In the genomic region with DNA sequence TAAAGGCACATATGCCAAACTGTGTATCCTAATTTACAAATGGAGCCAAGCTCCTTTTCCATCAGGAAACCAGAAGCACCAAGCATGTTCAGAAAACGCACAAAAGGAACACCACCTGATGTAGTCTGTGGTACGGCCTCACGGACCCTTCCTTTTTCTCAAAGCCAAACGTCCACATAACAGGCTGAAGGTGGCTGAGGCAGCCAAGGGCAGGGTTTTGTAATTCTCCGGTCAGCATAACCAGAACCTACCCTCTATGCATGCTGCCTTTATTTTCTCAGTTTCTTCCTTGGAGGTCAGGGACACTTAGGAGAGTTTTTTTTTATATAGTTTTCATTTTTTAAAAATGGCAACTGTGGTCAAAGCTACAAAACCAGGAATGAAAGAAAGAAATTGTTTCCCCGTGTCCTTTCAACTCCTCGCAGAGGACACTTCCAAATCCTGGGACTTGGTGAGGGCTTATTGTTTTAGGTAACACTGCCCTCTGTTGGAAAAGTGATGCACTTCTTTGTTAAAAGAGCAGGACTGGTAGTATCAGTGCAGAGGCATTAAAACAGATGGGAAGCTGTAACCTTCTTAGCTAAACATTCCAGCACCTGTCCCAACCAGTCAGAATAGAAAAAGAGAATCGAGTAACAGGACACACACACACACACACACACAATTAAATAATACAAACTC, we compare ENCODE assay signal across 8 mouse cellular contexts.
A peak's percentile ranks its signal among the peaks of the same experiment; 100 is the strongest.
DNase-seq lines count a peak whose midpoint lies in the region; ATAC-seq and TF ChIP-seq lines count a peak whose summit lies in the region.

No protein-coding gene starts in this region.

- no peak overlapping the region for H3K4me2 ChIP-seq in heart, embryonic 12.5 days
- no peak overlapping the region for H3K4me2 ChIP-seq in midbrain, embryonic 14.5 days (ENCODE audit: low read length)

- TF ChIP-seq POLR2A in heart, adult 2 months (IDR thresholded peaks at IDR 0.05; ENCODE audit: insufficient read depth, low read depth, low read length), result no peak

- no peaks in the 10 kb centered on the region for H3K9me3 ChIP-seq in heart, embryonic 12.5 days (replicated peaks)
- no peaks in the 10 kb centered on the region for H3K9me3 ChIP-seq in midbrain, embryonic 14.5 days (ENCODE audit: control insufficient read depth, low read length)

- no peaks in the 10 kb centered on the region for H3K4me1 ChIP-seq in heart, adult 2 months (ENCODE audit: control insufficient read depth, insufficient read depth, low read length)
- H3K4me1 ChIP-seq in heart, embryonic 12.5 days (replicated peaks), result no peaks in the 10 kb centered on the region
- H3K4me1 ChIP-seq in midbrain, embryonic 14.5 days (ENCODE audit: control insufficient read depth, insufficient read depth, low read length), result no peaks in the 10 kb centered on the region

- H3K27me3 ChIP-seq in heart, adult 2 months (ENCODE audit: control insufficient read depth, insufficient read depth, low read length), result no peaks in the 10 kb centered on the region
- no peaks in the 10 kb centered on the region for H3K27me3 ChIP-seq in heart, embryonic 12.5 days (replicated peaks)
- no peaks in the 10 kb centered on the region for H3K27me3 ChIP-seq in midbrain, embryonic 14.5 days (ENCODE audit: control insufficient read depth, insufficient read depth, low read length)

- H3K36me3 ChIP-seq in heart, adult 2 months (ENCODE audit: control insufficient read depth, insufficient read depth, low read length), result no peaks in the 10 kb centered on the region
- H3K36me3 ChIP-seq in heart, embryonic 12.5 days, result no peaks in the 10 kb centered on the region
- no peaks in the 10 kb centered on the region for H3K36me3 ChIP-seq in midbrain, embryonic 14.5 days (ENCODE audit: control insufficient read depth, insufficient read depth, low read length)

- no peak for TF ChIP-seq EP300 in heart, adult 2 months (IDR thresholded peaks at IDR 0.05; ENCODE audit: insufficient read depth, low read depth, low read length)

- peak; percentile 64 for TF ChIP-seq CTCF in heart, adult 2 months (IDR thresholded peaks at IDR 0.05)

- no peaks in the 10 kb centered on the region for H3K79me2 ChIP-seq in heart, adult 2 months (replicated peaks; ENCODE audit: control insufficient read depth, insufficient read depth, low read length)

- no peak for ATAC-seq in heart, embryonic 12.5 days (ENCODE audit: insufficient number of reproducible peaks, low FRiP score)
- peak; percentile 87 for ATAC-seq in granulocyte monocyte progenitor cell, adult 5-6 weeks (replicated peaks; ENCODE audit: poor library complexity, severe bottlenecking)
- ATAC-seq in midbrain, embryonic 14.5 days (ENCODE audit: low FRiP score, low TSS enrichment), result peak; percentile 79; the same call in 1 of the 2 replicates

- no peak overlapping the region for H3K27ac ChIP-seq in heart, adult 2 months
- H3K27ac ChIP-seq in heart, embryonic 12.5 days (ENCODE audit: poor library complexity, severe bottlenecking), result no peak overlapping the region
- H3K27ac ChIP-seq in midbrain, embryonic 14.5 days (replicated peaks; ENCODE audit: low read depth, low read length), result no peak overlapping the region

- WGBS in heart, adult 2 months, result 44% methylated on average over 8 of the region's 8 CpGs
- 55% methylated on average over 8 of the region's 8 CpGs for WGBS in heart, embryonic 12.5 days
- 43% methylated on average over 8 of the region's 8 CpGs for WGBS in midbrain, embryonic 14.5 days

- intact Hi-C loops in heart, adult 2 months (cut with DNase I), result loop anchor here (10.0 kb wide), 1 partner anchor 518 kb away; no protein-coding TSS in a partner anchor

- no peak overlapping the region for H3K9ac ChIP-seq in heart, adult 2 months (ENCODE audit: low read depth, low read length)
- no peak overlapping the region for H3K9ac ChIP-seq in heart, embryonic 12.5 days
- no peak overlapping the region for H3K9ac ChIP-seq in midbrain, embryonic 14.5 days (replicated peaks; ENCODE audit: low read length)

- DNase-seq in heart, adult 2 months, result no peak
- DNase-seq in ES-CJ7 (ENCODE audit: low read depth, low spot score), result peak; percentile 49
- DNase-seq in cerebellum, adult 9-11 months, result peak; percentile 4
- DNase-seq in layer of hippocampus, adult 9-10 months (ENCODE audit: low spot score), result peak; percentile 56
- peak; percentile 91 for DNase-seq in midbrain, embryonic 14.5 days
- DNase-seq in spleen, adult 12 weeks (ENCODE audit: low spot score), result no peak

- no peak overlapping the region for H3K4me3 ChIP-seq in heart, adult 2 months
- no peak overlapping the region for H3K4me3 ChIP-seq in heart, embryonic 12.5 days
- no peak overlapping the region for H3K4me3 ChIP-seq in midbrain, embryonic 14.5 days (replicated peaks; ENCODE audit: low read depth, low read length)

Comparison
In these comparisons a context has a peak if more than half of its experiments do, and no peak if none do; other contexts are left out.
1. DNase-seq: peak in ES-CJ7 (single experiment), cerebellum, adult 9-11 months (single experiment), layer of hippocampus, adult 9-10 months (single experiment) and midbrain, embryonic 14.5 days (single experiment); none in heart, adult 2 months (0 of 2) and spleen, adult 12 weeks (single experiment).